Mouse (Mus musculus) gastrocnemius, adult 2 months (tissue): ENCODE data around the gene Dhx32. TPM values are rescaled to one million over a fixed set of nuclear protein-coding genes. Genes with fewer than 3 reads are reported as not detected.
"Not testable (repeated sequence)": the region's sequence is repeated elsewhere in the genome, so short reads cannot be mapped to it uniquely, and the experiment has no call there.

Experiments used
- DNase-seq: peaks from one replicate; pipeline ENCODE4 v3.0.0; 2022
- H3K27ac ChIP-seq: fragments of 200-600 bp; 2 replicates; pipeline ENCODE4 v1.8.1; 2022; ENCODE audit warnings: mild to moderate bottlenecking
- H3K4me3 ChIP-seq: fragments of 200-600 bp; 2 replicates; pipeline ENCODE4 v1.8.1; 2022; ENCODE audit warnings: mild to moderate bottlenecking, moderate library complexity
- CTCF ChIP-seq: fragments of 200-600 bp; IDR thresholded peaks from 2 replicates; pipeline ENCODE4 v1.8.1; 2022; ENCODE audit warnings: antibody characterized with exemption, mild to moderate bottlenecking, moderate library complexity
- intact Hi-C: fragments of 180-260 bp; cut with DNase I; formaldehyde crosslinking; loops from one replicate; pipeline ENCODE4 v1.15.1; 2025
- total RNA-seq, 2 experiments: library from RNA; stranded (reverse); gene quantifications; 2 replicates each; pipeline ENCODE4 v1.2.3; 2021

Gene Dhx32
- total RNA-seq, 2 experiments from 2014 or later = 33.7 to 50.1 TPM

- no peak for TF ChIP-seq CTCF
- Histone ChIP-seq H3K4me3 (no peak overlapping the region), H3K27ac (no peak overlapping the region)
- intact Hi-C loops = no loop called here
- DNase-seq = no peak
These were observed 78.6 kb downstream of the Dhx32 start for GRCm38 (mm10) chr7:133703906-133704305.

- intact Hi-C loops = no loop called here
- Histone ChIP-seq H3K27ac (no peak overlapping the region), H3K4me3 (no peak overlapping the region)
- DNase-seq = no peak
- TF ChIP-seq CTCF = no peak
These were observed 80.2 kb downstream of the Dhx32 start for GRCm38 (mm10) chr7:133702333-133702732.

- DNase-seq = no peak
- TF ChIP-seq CTCF = no peak
- Histone ChIP-seq H3K27ac (no peak overlapping the region), H3K4me3 (no peak overlapping the region)
- intact Hi-C loops = no loop called here
These were observed 81.2 kb downstream of the Dhx32 start for GRCm38 (mm10) chr7:133701366-133701765.

GRCm38 (mm10) chr7:133699885-133700284 lies 82.6 kb downstream of the Dhx32 start:
- no peak for DNase-seq
- TF ChIP-seq CTCF = no peak
- intact Hi-C loops = no loop called here
- Histone ChIP-seq H3K27ac (no peak overlapping the region), H3K4me3 (no peak overlapping the region)

GRCm38 (mm10) chr7:133698021-133698709 lies 84.4 kb downstream of the Dhx32 start:
- intact Hi-C loops = no loop called here
- no peak for TF ChIP-seq CTCF
- DNase-seq = no peak
- H3K27ac ChIP-seq = no peak overlapping the region
- no peak overlapping the region for H3K4me3 ChIP-seq

GRCm38 (mm10) chr7:133685644-133686043 lies 96.9 kb downstream of the Dhx32 start:
- H3K4me3 ChIP-seq, H3K27ac ChIP-seq, DNase-seq, intact Hi-C loops: not testable (repeated sequence)

GRCm38 (mm10) chr7:133684701-133685100 lies 97.8 kb downstream of the Dhx32 start:
- TF ChIP-seq CTCF = no peak
- Histone ChIP-seq H3K4me3 (no peak overlapping the region), H3K27ac (no peak overlapping the region)
- intact Hi-C loops = no loop called here
- no peak for DNase-seq

GRCm38 (mm10) chr7:133684110-133684509 lies 98.4 kb downstream of the Dhx32 start:
- H3K27ac ChIP-seq = no peak overlapping the region
- no peak for DNase-seq
- peak; percentile 45 for TF ChIP-seq CTCF
- intact Hi-C loops = no loop called here
- H3K4me3 ChIP-seq = no peak overlapping the region

GRCm38 (mm10) chr7:133683626-133684025 lies 98.9 kb downstream of the Dhx32 start:
- no peak for DNase-seq
- H3K27ac ChIP-seq = no peak overlapping the region
- intact Hi-C loops = no loop called here
- H3K4me3 ChIP-seq = no peak overlapping the region
- no peak for TF ChIP-seq CTCF

GRCm38 (mm10) chr7:133679961-133680360 lies 102.6 kb downstream of the Dhx32 start, which contains the start of gene Mmp21:
Gene Mmp21 (minus strand): TSS chr7:133680061.
- Histone ChIP-seq H3K27ac (no peak within 1 kb of the TSS), H3K4me3 (no peak within 1 kb of the TSS)
- intact Hi-C loops = no loop called here
- no peak for DNase-seq
- TF ChIP-seq CTCF = no peak

GRCm38 (mm10) chr7:133679439-133679838 lies 103.1 kb downstream of the Dhx32 start:
- DNase-seq = no peak
- Histone ChIP-seq H3K27ac (no peak overlapping the region), H3K4me3 (no peak overlapping the region)
- intact Hi-C loops = no loop called here
- TF ChIP-seq CTCF = no peak

GRCm38 (mm10) chr7:133678716-133679115 lies 103.8 kb downstream of the Dhx32 start:
- no peak overlapping the region for H3K27ac ChIP-seq
- DNase-seq = no peak
- intact Hi-C loops = no loop called here
- no peak overlapping the region for H3K4me3 ChIP-seq
- no peak for TF ChIP-seq CTCF

- intact Hi-C loops = no loop called here
- Histone ChIP-seq H3K4me3 (no peak overlapping the region), H3K27ac (no peak overlapping the region)
- DNase-seq = no peak
- no peak for TF ChIP-seq CTCF
These were observed 106.5 kb downstream of the Dhx32 start for GRCm38 (mm10) chr7:133676002-133676401.

Other genes starting within 250 kb of the Dhx32 start
- not detected for gene Tex36, start 180.6 kb downstream of the Dhx32 start, total RNA-seq
- gene Edrf1, start 145.2 kb downstream of the Dhx32 start, total RNA-seq = 1 to 10 TPM; 8.5 TPM
- not detected for gene Mmp21, start 102.7 kb downstream of the Dhx32 start, total RNA-seq
- gene Bccip, start 73.4 kb downstream of the Dhx32 start, total RNA-seq = 10 to 100 TPM; 80.2 to 81.9 TPM
- gene Uros, start 72.7 kb downstream of the Dhx32 start, total RNA-seq = 10 to 100 TPM; 14.2 to 17.0 TPM
- gene Fank1, start 5.9 kb downstream of the Dhx32 start, total RNA-seq = not detected